Mouse (Mus musculus) embryo, embryonic 10 days (tissue): ENCODE data around the gene Arhgap27.
"Not testable (repeated sequence)": the region's sequence is repeated elsewhere in the genome, so short reads cannot be mapped to it uniquely, and the experiment has no call there.

Experiments
- DNase-seq: peaks from one replicate; pipeline ENCODE4 v3.0.0-alpha.2; 2015; ENCODE audit warnings: low spot score

Gene Arhgap27

DNA sequence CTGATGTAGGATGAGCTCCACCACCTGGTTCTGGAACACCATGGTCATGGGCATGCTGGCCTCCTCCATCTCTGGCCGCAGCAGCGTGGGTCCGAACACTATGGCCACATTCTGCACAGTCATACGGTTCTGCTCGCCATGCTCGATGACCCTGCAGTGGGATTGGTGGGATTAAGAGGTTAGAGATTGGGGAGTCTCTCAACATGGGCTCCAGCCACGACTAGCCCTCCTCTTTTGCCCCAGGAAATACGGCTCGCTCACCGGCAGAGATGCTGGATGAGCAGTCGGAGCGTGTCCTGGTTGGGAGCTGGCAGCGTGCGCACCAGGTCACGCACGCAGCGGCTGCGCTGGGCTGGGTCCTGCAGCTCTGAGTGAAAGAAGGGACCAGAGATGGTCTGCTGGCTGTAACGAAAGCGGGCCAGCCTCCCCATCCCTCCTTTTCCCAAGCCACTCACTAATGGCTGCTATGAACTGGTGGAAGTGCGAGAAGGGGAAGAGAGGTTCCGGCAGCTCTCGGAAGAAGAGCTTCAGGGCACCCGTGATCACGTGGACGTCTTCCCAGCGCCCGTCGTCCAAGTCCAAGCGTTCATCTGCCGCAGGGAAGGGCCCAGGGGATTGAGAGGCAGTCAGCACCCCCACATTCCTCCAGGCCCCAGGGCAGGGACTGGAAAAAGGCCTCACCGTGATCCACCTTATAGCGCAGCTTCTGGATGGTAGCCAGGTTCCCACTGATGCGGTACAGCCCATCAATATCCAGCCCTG, 30.4 kb downstream of the Arhgap27 start:
- no peak for DNase-seq

DNA sequence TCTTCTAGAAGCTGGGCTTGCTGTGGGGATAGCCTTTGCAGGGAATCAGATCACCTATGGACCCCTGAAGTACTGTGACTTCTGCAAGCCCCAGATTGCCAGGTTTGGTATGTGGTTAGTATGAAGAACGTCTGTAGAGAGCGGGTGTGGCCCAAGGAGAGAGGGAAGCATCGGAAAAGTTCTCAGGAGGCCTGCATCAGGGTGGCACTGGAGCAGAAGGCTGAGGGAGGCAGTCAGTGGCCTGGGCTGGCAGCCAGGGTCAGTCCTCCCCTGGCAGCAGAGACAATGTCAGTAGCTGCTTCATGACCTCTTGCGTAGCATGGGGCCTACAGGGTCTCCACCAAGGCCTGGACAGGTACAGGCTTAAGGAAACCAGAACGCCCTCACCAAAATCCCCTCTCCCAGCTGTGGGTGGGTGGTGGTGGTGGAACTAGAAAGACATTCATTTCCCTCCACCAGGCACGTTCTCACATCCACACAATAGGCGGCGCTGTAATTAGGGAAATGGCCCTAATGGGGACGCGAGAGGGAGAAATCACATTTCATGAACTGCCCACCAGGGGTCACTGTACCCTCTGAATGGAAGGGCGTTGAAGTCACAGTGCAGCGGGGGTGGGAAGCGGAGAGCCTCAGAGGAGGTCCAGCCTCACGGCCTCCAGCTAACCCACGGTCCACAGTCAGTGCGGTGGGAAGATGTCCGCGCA, 31.2 kb downstream of the Arhgap27 start:
- peak; percentile 94 for DNase-seq

DNA sequence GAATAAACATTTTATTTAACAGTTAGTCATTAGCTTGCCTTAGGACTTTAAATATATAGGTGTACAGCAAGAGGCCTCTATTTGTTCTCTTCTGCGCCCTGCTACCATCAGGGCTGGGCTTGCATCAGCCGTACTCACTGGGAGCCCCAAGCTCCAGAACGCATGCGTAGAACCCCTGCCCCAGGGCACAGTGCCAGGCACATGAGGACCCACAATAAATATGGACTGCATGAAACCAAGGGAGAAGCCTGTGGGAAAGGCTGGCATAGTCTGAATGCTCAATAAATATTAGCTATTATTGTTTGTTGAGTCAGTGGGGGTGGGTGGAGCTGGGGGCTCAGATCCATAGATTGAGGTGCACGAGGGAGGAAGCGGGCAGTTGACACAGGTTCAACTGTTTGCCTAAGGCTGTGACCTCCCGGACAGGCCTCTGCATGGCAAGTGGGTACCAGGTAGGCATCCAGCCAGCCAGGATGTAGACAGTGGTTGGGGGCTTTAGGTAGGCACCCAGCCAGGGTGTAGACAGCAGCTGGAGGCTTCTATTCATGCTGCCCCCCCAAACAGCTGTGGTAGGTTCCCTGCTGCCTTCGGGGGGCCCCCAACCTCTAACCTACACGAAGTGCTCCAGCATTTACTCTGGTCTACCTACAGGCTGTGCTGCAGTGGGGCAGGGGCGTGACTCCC, 31.8 kb downstream of the Arhgap27 start:
- DNase-seq: no peak

DNA sequence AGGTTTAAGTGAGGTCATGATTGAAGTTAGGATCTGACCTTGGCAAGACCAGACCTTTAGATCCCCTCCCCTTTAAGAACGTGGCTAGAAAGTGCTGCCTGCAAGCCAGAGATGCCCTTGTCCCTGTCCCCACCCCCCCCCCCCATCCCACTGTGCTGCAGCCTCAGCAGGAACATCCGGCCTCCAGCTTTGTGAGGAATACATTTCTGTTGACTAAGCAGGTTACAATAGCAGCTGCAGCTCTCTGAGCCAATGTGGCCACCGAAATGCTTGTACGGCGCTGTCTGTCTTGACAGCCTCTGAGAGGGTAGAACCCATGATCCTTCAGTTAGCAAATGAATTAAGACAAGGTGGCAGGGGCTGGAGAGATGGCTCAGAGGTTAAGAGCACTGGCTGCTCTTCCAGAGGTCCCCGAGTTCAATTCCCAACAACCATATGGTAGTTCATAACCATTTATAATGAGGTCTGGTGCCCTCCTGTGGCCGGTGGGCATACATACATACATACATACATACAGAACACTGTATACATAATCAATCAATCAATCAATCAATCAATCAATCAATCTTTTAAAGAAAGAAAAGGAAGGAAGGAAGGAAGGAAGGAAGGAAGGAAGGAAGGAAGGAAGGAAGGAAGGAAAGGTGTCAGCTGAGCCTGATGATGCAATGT, 32.7 kb downstream of the Arhgap27 start:
- DNase-seq: no peak

DNA sequence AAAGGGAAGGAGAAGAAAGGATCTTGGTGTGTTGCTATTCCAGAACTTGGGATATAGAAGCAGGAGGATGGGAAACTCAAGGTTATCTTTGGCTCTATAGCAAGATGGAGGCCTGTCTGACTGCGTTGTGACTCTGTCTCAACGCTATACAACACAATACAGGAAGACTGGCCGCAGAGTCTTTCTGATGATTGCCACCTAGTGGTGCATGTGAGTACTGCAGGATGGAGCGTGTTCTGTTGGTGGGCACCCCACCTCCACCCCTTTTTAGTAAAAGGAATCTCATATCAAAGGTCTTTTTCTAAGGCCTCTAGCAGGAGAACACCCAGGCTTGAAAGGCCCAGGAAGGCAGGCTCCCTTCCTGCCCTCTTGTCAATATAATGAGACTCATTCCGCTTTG, 36.5 kb downstream of the Arhgap27 start:
- DNase-seq: peak; percentile 84

DNA sequence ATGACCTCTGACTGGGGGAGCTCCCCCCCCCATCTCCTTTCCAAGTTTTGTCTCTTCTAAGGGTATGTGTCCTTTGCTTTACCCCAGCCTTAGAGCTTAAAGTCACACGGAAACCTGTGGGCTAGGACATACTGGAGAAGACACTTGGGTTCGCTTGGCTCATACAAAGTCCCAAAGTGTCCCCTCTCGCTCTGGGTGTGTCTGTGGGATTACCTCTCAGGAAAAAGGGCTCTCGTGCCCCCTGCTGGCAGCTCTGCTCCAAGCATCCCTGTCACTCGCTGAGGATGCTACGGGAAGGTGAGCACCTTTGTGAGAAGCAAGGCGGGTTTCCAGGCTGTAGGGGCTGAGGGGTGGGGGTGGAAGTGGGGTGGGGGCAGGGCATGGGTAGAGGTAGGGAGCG, 38.3 kb downstream of the Arhgap27 start:
- peak; percentile 86 for DNase-seq

DNA sequence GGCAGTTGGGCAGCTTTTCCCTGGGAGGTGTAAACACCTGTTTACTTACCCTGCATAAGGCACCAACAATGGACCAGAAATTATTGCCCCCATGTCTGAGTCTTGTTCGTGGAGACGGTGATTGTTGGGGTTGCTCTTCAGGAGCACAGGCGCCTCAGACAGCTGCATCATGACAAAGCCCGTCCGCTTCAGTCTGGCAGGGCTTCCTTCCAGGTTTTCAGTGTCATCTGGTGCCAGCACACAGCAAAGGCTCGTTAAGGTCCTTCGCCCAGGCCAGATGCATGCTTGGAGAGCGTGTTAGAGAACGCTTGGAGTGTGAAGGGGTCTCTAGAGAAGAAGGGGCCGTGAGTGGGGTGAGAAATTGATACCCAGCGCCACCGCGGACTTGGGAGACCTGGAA, 38.8 kb downstream of the Arhgap27 start:
- DNase-seq: no peak

DNA sequence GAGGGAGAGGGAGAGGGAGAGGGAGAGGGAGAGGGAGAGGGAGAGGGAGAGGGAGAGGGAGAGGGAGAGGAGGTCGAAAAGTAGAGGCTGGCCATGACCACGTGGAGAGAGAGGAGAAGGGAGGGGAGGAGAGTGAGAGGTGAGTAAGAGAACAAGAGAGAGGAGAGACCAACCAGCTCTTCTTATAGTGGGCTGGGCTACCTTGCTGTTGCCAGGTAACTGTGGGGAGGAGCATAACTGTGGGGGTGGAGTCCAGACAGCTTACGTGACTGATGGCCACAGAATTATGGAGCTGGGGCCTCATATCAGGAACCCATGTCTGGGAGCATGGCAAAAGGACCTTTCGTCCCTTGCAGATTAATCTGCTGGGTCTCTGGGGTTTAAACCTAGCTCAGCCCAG, 40.7 kb downstream of the Arhgap27 start:
- DNase-seq: not testable (repeated sequence)

DNA sequence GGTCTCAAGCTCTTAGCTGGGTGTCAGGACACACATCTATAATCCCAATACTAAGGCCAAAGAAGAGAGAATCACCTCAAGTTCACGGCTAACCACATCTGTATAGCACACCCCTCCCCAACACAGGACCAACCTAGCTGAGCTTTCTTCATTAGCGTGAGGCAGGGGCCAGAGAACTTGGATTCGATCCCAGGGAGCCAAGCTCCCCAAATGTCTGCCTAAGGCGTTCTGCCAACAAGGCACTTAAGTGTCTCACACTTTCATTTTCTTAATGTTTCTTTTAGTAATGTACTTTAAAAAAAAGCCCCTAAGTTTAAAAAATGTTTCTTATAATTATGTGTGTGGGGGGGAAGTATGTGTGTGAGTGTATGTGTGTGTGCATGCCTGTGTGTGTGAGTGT, 42.8 kb downstream of the Arhgap27 start:
- no peak for DNase-seq

DNA sequence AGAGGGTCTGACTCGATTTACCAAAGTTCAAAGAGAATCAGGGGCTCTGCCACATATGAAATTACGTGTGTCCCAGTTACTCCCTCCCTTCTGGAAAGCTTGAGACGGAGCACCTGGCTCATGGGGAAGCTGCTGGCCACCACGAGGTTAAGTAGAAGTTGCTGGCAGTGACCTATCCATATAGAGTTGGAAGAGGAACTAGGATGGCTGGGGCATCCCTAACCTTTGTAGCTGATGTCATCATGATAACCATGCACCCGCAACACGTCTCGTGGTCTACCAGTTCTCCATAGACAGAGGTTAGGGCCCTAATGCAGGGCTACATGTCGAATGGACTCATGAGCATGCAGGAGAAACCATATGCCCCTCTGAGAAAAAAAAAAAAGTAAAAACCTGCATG, 43.3 kb downstream of the Arhgap27 start:
- no peak for DNase-seq

DNA sequence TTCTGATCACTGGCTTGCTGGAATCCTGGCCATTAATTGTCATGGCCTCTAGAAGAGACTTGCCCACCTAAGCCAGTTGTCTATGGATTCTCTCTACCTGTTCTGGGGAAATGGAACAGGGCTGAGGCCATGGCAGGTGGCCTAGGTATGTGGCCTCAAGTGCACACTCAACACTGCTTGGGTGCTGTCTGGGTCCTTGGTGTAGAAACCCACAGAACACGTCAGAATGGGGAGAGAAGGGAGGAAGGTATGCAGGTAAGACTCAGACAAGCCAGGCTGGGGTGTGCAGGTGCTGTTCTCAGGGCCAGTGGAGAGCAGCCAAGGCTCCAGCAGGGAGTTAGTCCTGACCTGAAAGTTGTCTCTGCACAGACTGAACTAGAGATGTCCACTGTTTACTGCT, 45.5 kb downstream of the Arhgap27 start:
- no peak for DNase-seq

DNA sequence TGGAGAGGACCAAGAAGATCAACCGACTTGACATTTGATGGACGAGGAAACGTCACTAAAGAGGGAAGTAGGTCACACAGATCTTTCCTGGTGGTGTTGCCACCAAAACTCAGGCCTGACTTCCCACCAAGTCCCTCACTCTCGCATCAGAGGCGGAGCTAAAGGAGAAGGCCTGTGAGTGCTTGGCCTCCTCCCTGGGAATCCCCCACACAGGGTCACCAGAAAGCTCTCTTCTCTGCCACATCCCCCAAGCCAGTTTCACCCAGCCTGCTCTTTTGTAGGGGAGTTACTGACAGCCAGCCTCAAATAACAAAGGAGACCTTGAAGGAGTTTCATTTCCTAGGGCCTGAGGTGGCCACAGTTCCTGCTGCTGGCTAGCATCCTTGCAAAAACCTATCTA, 48.1 kb downstream of the Arhgap27 start:
- DNase-seq: no peak

DNA sequence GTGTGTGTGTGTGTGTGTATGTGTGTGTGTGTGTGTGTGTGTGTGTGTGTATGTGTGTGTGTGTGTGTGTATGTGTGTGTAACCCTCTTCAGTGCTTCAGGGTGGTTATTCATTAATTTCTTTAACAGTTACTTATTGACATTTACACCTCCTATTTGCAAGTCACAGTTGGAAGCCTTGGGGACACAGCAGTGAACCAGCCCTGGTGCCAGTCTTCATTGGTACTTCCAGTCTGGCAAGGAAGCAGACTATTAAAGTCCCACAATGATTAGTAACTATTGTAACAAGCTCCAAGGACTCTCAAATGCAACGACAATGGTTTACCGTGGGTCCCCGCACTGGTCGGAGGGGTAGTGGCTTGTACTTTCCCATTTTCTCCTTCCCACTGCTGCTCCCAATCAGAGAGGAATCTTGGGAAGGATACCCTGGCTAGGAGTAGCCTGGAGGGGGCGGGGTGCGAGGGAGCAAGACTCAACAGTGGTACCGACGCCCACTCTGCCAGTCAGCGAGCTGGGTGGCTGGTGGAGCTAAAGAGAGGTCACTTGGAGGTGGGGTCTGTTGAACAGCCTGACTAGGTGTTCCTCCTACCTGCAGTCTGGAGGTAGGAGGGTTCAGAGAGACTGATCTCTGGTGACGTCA, 48.6 kb downstream of the Arhgap27 start:
- DNase-seq: no peak

DNA sequence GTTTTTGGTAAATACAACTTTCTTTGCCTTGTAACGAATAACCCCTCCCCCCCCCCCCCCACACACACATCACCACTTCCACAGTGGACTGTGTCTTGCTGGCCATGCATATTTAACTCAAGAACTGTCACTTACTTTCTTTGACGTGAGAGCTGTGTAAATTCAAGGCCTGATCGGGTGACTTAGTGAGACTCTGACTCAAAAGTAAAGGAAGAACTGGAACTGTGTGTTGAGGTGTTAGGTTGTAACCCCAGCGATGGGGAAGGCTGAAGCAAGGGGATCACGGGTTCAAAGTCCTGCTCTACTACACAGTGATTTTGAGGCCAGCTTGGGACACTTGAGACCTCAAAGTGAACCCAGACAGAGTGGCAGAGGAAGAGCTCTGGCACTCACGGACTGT, 50.0 kb downstream of the Arhgap27 start:
- DNase-seq: no peak

DNA sequence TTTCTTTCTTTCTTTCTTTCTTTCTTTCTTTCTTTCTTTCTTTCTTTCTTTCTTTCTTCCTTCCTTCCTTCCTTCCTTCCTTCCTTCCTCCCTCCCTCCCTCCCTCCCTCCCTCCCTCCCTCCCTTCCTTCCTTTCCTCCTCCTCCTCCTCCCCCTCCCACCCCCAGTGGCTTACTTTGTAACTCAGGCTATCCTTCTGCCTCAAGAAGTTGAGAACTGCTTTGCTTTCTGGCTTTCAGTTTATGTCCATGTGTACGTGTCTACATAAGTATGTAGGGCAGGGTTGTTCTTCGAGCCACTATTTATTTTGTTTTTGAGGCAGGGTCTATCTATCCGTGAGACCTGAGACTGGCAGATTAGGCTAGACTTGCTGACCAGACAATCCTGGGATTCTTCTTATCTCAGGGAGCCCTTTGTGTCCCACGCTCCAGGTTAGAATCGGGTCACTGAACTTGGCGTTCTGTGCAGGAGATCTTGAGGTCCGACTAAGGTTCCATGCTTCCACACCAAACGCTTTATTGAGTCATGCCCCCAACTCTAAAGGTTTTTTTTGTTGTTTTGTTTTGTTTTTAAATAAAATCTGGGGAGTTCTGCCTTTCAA, 50.7 kb downstream of the Arhgap27 start:
- no peak for DNase-seq

DNA sequence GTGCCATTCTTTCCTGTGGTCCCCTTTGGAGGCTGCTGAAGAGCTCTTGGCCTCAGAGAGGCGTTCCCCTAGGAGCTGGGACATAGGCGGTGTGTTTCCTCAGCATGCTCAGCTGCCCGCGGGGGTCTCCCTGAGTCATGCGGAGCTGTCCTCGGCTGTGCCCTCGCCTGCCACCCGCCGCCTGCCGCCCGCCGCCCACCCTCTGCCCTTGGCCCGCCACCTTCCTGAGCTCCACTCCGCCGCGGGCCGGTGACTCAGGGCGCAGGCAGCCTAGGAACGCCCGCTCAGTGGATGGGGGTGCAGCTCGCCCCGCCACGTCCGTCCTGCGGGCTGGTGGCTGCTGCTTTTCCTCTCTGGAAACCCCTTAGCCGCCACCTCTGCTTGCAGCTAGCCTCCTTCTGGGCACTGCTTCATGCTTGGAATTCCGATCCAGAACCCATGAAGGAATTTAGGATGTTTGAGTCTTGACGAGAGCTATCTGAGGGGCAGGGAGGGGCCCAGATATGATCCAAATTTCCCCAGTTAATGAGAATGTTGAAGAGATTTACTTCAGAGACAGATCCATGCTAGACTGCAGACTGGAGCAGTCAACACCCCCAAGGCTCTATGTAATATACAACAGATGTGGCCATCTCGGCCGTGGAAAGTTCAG, 51.4 kb downstream of the Arhgap27 start:
- DNase-seq: peak; percentile 70

DNA sequence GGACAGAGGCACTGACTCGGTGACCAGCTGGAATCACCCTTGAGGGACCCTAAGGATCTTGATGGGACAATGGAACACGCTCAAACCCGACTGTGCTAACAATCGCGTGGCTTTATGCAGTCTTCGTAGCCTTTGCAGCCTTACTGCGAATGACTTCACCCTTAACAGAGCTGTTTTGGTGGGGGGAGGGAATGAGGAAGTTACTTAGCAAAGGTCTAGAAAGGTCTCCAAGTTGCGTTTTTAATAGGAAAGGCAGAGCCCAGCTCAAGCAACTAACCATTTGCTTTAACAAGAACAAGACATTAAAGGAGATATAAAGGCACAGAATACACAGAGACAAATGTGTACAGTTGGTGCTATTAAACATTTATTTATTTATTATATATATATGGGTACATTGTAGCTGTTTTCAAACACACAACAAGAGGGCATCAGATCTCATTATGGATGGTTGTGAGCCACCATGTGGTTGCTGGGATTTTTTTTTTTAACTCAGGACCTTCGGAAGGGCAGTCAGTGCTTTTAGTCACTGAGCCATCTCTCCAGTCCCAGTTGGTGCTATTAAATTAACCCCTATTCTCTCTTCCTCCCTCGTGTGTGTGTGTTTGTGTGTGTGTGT, 53.4 kb downstream of the Arhgap27 start:
- no peak for DNase-seq

DNA sequence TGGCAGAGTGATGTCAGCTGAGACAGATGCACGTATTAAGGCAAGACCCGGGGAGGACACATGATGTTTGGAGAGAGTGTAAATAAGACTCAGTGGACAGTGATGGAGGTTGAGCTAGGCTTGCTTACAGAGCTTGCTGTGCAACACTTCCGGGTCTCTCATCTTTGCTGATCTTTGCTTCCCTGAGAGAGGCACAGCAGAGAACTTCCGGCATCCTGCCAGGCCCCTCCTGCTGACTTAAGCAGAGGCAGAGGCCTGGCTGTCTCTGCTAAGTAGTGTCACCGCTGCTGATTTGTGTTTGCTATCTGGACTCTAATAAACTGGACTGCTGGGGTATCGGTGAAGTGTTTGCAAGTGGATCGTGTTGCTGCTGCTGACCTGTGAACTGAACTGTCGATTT, 55.6 kb downstream of the Arhgap27 start:
- DNase-seq: no peak

DNA sequence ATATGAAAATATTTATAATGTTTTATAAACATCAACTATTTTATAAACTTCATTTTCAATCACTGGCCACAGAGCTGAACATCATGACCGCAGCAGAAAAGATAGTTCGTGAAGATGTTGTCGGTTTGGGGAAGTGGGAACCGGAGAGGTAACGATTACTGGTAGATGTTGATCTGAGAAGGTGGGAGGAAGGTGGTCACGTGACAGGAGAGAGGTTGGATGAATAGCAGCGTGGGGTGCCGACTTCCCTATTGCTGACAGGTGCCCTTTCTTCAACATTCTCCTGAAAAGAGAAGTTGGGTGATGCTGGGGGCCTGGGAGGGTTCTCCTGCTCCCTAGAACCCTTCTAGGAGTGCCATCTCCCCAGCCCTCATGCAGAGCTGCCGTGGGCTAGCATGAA, 59.0 kb downstream of the Arhgap27 start:
- no peak for DNase-seq

DNA sequence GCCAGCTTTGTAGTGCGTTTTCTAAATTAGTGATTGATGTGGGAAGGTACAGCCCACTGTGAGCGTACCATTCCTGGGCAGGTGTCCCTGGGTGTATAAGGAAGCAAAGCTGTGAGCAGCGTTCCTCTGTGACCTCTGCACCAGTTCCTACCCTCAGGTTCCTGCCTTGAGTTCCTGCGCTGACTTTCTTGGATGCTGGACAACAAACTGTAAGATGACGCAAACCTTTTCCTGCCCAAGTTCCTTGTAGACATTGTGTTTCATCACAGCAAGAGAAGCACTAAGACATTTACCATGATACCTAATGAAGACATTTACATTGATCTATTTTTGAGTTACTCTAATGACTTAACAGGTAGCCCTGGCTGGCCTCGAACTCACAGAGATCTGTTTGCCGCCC, 68.7 kb downstream of the Arhgap27 start:
- no peak for DNase-seq

DNA sequence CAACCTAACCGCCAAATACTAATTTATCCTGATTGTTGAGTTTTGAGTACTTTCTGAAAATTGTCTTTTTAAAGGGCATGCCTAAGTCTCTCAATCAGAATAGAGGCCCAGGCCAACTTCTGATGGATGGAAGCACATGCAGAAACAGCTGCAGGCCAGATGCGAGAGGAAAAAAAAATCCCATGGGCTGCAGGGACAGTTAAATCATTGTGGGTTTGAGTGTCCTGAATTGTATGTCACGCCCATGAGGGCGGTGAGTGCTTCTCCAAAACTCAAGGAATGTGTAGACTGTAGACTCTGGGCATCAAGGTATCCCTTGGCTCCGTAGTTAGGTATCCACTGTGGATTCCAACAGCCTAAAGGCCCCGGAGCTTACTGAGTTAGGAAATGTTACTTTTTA, 69.4 kb downstream of the Arhgap27 start:
- peak; percentile 20 for DNase-seq
